Mouse (Mus musculus) heart, embryonic 11.5 days (tissue): Measurements from ENCODE around the gene Hoxb7. TPM values are rescaled to one million over a fixed set of nuclear protein-coding genes. Genes with fewer than 3 reads are reported as not detected.

Experiments
- ATAC-seq: fragments of 200-750 bp; cut with Nextera tagmentation; replicated peaks from 2 replicates; pipeline ENCODE4 v1.8.0; 2017; ENCODE audit warnings: moderate library complexity; ENCODE audit not compliant: insufficient number of reproducible peaks, low FRiP score, low TSS enrichment
- H3K27ac ChIP-seq: fragments of 300-500 bp; sonication (generic); 2 replicates; pipeline ENCODE4 v1.5.1; 2014; ENCODE audit warnings: mild to moderate bottlenecking, low read depth, low read length
- H3K27me3 ChIP-seq: fragments of 300-500 bp; sonication (generic); 2 replicates; pipeline ENCODE4 v1.6.1; 2014; ENCODE audit warnings: mild to moderate bottlenecking, low read length, mixed read lengths; ENCODE audit not compliant: control insufficient read depth, insufficient read depth
- H3K36me3 ChIP-seq: fragments of 300-500 bp; sonication (generic); 2 replicates; pipeline ENCODE4 v1.6.1; 2014; ENCODE audit warnings: mild to moderate bottlenecking, low read length, moderate library complexity, mixed read lengths; ENCODE audit not compliant: control insufficient read depth, insufficient read depth
- H3K4me1 ChIP-seq: fragments of 300-500 bp; sonication (generic); 2 replicates; pipeline ENCODE4 v1.6.1; 2014; ENCODE audit warnings: low read length; ENCODE audit not compliant: control insufficient read depth, insufficient read depth
- H3K4me2 ChIP-seq: fragments of 300-500 bp; sonication (generic); 2 replicates; pipeline ENCODE4 v1.6.1; 2014; ENCODE audit warnings: mild to moderate bottlenecking, moderate library complexity
- H3K4me3 ChIP-seq: fragments of 300-500 bp; sonication (generic); 2 replicates; pipeline ENCODE4 v1.5.1; 2014; ENCODE audit warnings: low read depth, low read length
- H3K9ac ChIP-seq: fragments of 300-500 bp; sonication (generic); 2 replicates; pipeline ENCODE4 v1.6.1; 2014; ENCODE audit warnings: mild to moderate bottlenecking, low read depth, low read length, moderate library complexity
- H3K9me3 ChIP-seq: fragments of 300-500 bp; sonication (generic); replicated peaks from 2 replicates; pipeline ENCODE4 v1.6.1; 2016; ENCODE audit warnings: low read length; ENCODE audit not compliant: control insufficient read depth
- WGBS: fragments of 180-500 bp; shearing (Covaris S2); extraction: QIAGEN DNeasy Blood & Tissue Kit; methylation state at CpG from one replicate; pipeline ENCODE4 v1.1.7; 2014; ENCODE audit not compliant: insufficient replicate concordance; 5-methylcytosine and 5-hydroxymethylcytosine counted together
- polyA plus RNA-seq: library from polyadenylated mRNA; unstranded; fragments of >200 nt; fragmentation: Nextera tagmentation; extraction: Ambion mirVana; gene quantifications from 2 replicates; pipeline ENCODE4 v1.2.1, GENCODE M21; 2014

Hoxb7 gene
- polyA plus RNA-seq, 1 experiment from 2014 or later, result 0.31 TPM

- no peaks in the 10 kb centered on the region for H3K36me3 ChIP-seq
- H3K4me3 ChIP-seq, result no peak overlapping the region
- H3K4me1 ChIP-seq, result peaks cover 5% of the 10 kb centered on the region
- 15% methylated on average over 4 of the region's 4 CpGs for WGBS
- H3K9ac ChIP-seq, result no peak overlapping the region
- H3K27me3 ChIP-seq, result peaks cover 98% of the 10 kb centered on the region
- H3K4me2 ChIP-seq, result no peak overlapping the region
- ATAC-seq, result no peak
- H3K27ac ChIP-seq, result no peak overlapping the region
- H3K9me3 ChIP-seq, result no peaks in the 10 kb centered on the region
These were observed 10.5 kb upstream of the Hoxb7 start for GRCm38 (mm10) chr11:96275896-96276295.

- ATAC-seq, result no peak
- H3K27ac ChIP-seq, result no peak overlapping the region
- no peaks in the 10 kb centered on the region for H3K36me3 ChIP-seq
- no peak overlapping the region for H3K4me3 ChIP-seq
- no peak overlapping the region for H3K4me2 ChIP-seq
- H3K27me3 ChIP-seq, result peaks cover 97% of the 10 kb centered on the region
- no peaks in the 10 kb centered on the region for H3K4me1 ChIP-seq
- no peaks in the 10 kb centered on the region for H3K9me3 ChIP-seq
- no peak overlapping the region for H3K9ac ChIP-seq
- 1% methylated on average over 35 of the region's 35 CpGs for WGBS
These were observed 9.0 kb upstream of the Hoxb7 start for GRCm38 (mm10) chr11:96277151-96278044.

- H3K9ac ChIP-seq, result no peak overlapping the region
- WGBS, result 18% methylated on average over 14 of the region's 14 CpGs
These were observed 8.1 kb upstream of the Hoxb7 start for GRCm38 (mm10) chr11:96278324-96278723.

GRCm38 (mm10) chr11:96278773-96279172 lies 7.7 kb upstream of the Hoxb7 start:
- no peak overlapping the region for H3K27ac ChIP-seq
- no peak overlapping the region for H3K4me2 ChIP-seq
- peaks cover 4% of the 10 kb centered on the region; the same call in 1 of the 2 replicates for H3K4me1 ChIP-seq
- no peak overlapping the region for H3K4me3 ChIP-seq
- under 1% methylated on average over 9 of the region's 9 CpGs for WGBS
- no peaks in the 10 kb centered on the region for H3K36me3 ChIP-seq
- ATAC-seq, result no peak
- no peak overlapping the region for H3K9ac ChIP-seq
- no peaks in the 10 kb centered on the region for H3K9me3 ChIP-seq
- peaks cover 97% of the 10 kb centered on the region for H3K27me3 ChIP-seq

More at GRCm38 (mm10) chr11:96278324-96278723, 8.1 kb upstream of the Hoxb7 start:
- Histone ChIP-seq H3K36me3 (no peaks in the 10 kb centered on the region), H3K9me3 (no peaks in the 10 kb centered on the region), H3K4me3 (no peak overlapping the region), H3K27ac (no peak overlapping the region), H3K27me3 (peaks cover 97% of the 10 kb centered on the region), H3K4me1 (peaks cover 4% of the 10 kb centered on the region; the same call in 1 of the 2 replicates), H3K4me2 (no peak overlapping the region)
- ATAC-seq, result no peak

GRCm38 (mm10) chr11:96279421-96280233 lies 6.8 kb upstream of the Hoxb7 start:
- Histone ChIP-seq H3K4me3 (no peak overlapping the region), H3K27me3 (peaks cover 97% of the 10 kb centered on the region), H3K27ac (no peak overlapping the region), H3K9me3 (no peaks in the 10 kb centered on the region), H3K4me1 (peaks cover 9% of the 10 kb centered on the region; the same call in 1 of the 2 replicates), H3K4me2 (no peak overlapping the region), H3K36me3 (no peaks in the 10 kb centered on the region), H3K9ac (no peak overlapping the region)
- 3% methylated on average over 31 of the region's 31 CpGs for WGBS
- no peak for ATAC-seq

GRCm38 (mm10) chr11:96280399-96281378 lies 5.7 kb upstream of the Hoxb7 start:
- WGBS, result 11% methylated on average over 8 of the region's 8 CpGs
- no peak overlapping the region for H3K4me3 ChIP-seq

GRCm38 (mm10) chr11:96281396-96281795 lies 5.0 kb upstream of the Hoxb7 start:
- Histone ChIP-seq H3K27ac (no peak overlapping the region), H3K4me2 (no peak overlapping the region), H3K9ac (no peak overlapping the region), H3K4me3 (no peak overlapping the region), H3K36me3 (no peaks in the 10 kb centered on the region), H3K27me3 (peaks cover 96% of the 10 kb centered on the region), H3K4me1 (peaks cover 9% of the 10 kb centered on the region; the same call in 1 of the 2 replicates), H3K9me3 (no peaks in the 10 kb centered on the region)
- ATAC-seq, result no peak
- WGBS, result 5% methylated on average over 18 of the region's 18 CpGs

More at GRCm38 (mm10) chr11:96280399-96281378, 5.7 kb upstream of the Hoxb7 start:
- no peak for ATAC-seq
- H3K27ac ChIP-seq, result no peak overlapping the region
- peaks cover 9% of the 10 kb centered on the region; the same call in 1 of the 2 replicates for H3K4me1 ChIP-seq
- no peaks in the 10 kb centered on the region for H3K9me3 ChIP-seq
- peaks cover 96% of the 10 kb centered on the region for H3K27me3 ChIP-seq
- H3K9ac ChIP-seq, result no peak overlapping the region
- H3K36me3 ChIP-seq, result no peaks in the 10 kb centered on the region
- H3K4me2 ChIP-seq, result no peak overlapping the region
